Mouse (Mus musculus) heart, postnatal 36 days (tissue): ENCODE results near the gene L3mbtl1. TPM values are rescaled to one million over a fixed set of nuclear protein-coding genes. Genes with fewer than 3 reads are reported as not detected.

Experiments
- DNase-seq, 2 experiments: peaks; one replicate each; pipeline ENCODE4 v3.0.0; 2021 to 2022
- intact Hi-C: fragments of 180-260 bp; cut with DNase I; formaldehyde crosslinking; loops from one replicate; pipeline ENCODE4 v1.15.1; 2025
- total RNA-seq, 2 experiments: library from RNA; stranded (reverse); gene quantifications; 2 replicates each; pipeline ENCODE4 v1.2.3; 2021

L3mbtl1 gene
- total RNA-seq, 2 experiments from 2014 or later = not detected

DNA sequence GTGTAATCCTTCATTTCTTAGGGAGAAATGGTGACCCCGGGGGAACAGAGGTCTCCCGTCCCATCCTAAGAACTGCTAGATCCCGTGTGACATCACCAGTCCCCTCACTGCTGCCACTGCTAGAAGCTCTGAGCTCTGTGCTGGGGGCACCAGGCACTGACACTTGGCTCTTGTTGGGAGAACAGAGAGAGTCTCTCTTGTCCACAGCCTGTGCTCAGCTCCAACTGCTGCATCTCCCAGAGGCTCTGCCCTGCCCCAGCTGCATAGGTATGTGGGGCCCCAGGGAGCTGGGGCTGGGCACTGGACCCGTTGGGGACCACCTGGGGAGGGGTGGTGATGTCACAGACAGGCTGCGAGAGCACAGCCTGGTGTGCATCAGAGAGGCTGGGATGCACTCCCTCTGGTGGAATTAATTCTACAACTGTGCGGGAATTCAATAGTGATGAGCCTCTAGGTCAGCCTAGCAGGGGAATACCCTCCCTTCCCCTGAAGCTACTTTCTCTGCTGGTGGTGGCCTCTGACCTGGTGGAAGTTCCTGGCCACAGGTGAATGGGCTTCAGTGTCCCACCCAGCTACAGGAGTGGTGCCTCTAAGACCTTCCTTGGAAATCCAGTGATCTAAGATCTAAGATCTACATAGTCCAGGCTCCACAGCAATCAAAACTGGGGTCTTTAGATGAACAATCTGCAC, 48.3 kb downstream of the L3mbtl1 start:
- no peak for DNase-seq
- intact Hi-C loops = no loop called here

DNA sequence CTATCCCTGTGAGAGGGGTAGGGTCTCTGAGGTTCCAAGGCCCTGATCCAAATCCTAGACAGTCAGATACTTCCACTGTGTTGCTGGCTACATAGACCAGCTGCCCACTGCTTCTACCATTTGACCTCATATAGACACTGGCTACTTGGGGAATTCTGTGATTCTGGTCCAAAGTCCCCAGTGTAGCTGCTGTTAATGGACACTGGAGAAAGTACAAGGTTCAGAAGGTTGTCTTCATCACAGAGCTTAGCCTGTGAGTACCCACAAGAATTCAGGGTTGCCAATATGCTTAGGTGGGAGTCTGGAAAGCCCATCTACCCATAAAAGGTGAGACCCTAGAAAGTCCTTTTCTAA, 48.8 kb downstream of the L3mbtl1 start:
- intact Hi-C loops = no loop called here
- no peak for DNase-seq

DNA sequence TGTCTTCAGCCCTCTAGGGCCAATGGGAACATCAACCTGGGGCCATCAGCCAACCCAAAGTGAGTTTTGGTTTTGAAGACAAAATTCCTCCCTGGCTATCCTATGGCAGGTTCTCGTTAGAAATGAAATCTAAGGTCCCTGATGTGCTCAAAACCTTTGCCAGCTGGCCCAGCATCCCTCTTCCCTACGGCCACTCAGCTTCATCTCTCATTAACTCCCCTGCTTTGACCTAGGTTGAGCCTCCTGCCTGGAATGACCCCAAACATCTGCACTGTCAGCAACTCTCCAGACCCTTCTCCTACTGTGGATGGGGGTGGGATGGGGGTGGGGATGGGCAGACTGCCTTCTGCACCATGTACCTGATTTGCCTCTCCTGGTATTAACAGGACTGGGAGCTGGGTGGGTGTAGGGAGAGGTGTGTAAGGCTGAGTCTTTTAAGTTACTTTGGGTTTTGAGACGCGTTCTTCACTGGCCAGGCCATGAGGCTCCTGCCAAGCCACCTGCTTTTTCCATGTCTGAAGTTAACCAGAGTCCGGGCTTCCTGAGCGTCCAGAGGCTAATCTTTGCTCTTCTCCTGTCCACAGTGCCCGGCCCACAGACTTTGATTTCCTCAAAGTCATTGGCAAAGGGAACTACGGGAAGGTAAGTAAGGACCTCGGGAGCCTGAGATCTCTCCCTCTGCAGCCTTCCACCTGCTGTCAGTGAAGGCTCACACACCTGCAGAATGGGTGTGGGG, 50.8 kb downstream of the L3mbtl1 start:
- intact Hi-C loops = no loop called here
- DNase-seq = no peak

DNA sequence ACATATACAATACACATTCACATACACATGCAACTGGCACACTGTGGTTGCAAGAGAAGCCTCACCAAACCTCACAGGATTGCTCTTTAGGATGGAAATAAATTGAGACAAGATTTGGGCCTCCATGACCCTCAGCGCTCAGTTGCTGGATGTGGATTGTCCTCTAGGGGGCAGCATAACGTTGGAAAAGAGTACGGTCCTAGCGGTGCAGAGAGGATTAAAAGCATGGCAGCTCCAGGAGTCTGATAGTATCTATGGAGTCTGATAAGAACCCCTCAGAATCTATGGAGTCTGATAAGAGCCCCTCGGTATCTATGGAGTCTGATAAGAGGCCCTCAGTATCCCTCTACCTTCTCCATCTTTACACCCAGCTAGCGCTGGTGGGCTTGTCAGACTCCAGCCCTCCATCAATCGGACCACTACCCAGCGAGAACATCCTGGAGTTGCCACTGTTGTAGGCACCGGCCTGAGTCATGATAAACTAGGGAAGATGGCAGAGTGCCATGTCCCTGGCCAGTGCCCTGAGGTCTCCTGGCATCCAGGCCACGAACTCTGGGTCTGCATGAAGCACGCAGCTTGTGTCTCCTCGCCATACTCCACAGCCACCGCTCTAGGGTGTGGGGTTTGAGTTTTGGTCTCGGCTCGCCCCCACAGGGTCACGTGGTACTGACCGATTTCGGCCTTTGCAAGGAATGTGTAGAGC, 55.4 kb downstream of the L3mbtl1 start:
- intact Hi-C loops = loop anchor here (1.0 to 5.0 kb wide), 3 partner anchors 30 to 334 kb away; no protein-coding TSS in a partner anchor
- DNase-seq = peak; percentile 63 to 70

DNA sequence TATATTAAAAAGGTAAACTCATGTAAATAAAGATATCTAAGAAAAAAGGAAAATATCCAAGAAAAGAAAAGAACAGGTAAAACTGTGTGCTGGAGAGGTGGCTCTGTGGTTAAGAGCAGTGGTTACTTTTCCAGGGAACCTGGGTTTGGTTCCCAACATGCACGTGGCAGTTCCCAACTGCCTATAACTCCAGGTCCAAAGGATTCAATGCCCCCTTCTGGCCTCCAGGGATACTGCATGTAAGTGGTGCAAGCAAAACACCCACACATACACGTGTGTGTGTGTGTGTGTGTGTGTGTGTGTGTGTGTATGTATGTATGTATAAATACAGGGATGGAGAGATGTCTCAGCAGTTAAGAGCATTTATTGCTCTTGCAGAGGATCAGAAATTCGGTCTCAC, 56.5 kb downstream of the L3mbtl1 start:
- peak; percentile 31 to 43 for DNase-seq
- intact Hi-C loops = loop anchor here (1.0 to 5.0 kb wide), 2 partner anchors 77 to 333 kb away; no protein-coding TSS in a partner anchor

DNA sequence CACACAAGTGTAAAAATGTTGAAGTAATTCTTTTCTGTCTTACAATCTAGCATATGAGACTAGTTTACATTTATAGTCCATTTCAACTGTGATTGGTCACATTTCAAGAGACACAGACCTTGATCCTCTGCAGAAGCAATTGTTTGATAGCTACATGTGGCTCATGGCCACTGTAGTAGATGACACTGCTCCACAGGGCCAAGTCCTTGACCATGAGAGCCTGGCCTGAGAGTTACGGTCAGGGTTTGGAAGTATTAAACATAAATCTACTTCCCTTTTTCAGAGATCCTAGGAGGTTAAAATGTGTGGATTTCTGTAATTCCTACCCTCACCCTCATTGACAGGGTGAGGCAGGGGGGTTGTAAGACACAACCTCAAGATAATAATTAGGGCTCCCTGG, 57.8 kb downstream of the L3mbtl1 start:
- intact Hi-C loops = no loop called here
- no peak for DNase-seq

DNA sequence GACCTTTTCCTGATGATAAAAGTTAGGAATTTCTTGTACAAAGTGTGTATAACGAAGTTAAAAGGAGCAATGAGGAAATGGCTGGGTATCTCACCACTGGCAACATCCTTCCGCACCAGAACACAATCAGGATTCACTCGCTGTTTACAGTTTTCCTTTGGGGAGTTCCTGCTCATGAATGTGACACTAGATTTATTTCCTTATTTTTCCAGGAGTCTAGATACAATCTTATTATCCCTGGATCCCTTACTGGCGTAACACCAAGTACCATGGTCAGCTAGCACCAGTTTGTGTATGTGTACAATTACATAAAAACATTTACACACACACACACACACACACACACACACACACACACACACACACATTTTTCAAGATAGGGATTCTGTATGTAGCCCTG, 64.0 kb downstream of the L3mbtl1 start:
- DNase-seq = no peak
- intact Hi-C loops = no loop called here

DNA sequence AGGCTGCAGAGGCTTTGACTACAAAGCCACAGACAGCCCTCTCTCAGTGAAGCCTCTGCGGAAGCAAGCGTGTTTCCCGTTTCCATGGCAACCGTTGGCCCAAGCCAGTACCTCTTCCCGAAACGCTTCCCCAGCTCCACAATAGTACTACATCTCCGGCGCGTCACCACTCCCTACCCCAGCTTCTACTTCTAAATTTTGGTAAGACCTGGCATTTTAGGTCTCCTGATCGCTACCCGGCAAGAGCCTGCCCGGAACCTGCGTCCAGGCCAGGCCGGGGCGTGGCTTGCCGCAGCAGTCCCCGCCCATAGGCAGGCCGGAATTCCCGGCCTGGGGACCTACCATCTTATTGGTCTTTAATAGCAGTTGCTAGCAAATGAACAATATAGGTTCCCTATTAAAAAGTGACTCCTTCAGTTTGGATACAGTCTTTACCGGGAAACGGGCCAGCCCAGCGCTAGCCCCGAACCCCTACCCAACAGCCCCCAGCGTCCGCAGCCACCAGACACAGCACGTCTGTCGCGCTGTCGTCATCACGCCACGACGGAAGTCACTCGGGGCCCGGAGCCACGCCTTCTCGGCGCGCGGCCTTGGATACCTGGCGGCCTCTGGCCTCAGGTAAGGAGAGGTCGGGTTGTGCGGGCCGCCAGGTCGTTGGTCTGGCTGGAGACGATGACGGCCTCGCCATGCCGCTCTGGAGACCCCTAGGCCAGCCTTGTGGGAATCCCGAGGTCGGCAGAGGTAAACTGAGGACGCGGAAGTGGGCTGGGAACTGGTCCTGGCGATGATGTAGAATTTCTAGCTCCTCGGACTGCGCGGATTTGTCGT, 73.9 kb downstream of the L3mbtl1 start, which contains the start of gene Ift52:
Ift52 (plus strand) TSS at position 439 of the 828 bp plus-strand sequence.
- peak; percentile 94 to 95 for DNase-seq

More for the DNA sequence above, 73.9 kb downstream of the L3mbtl1 start, which contains the start of gene Ift52:
- intact Hi-C loops = loop anchor here (2.0 kb wide), 1 partner anchor 86 kb away; the partner anchor contains the start of gene Srsf6

Other genes with a start within 250 kb of the L3mbtl1 start
- gene Srsf6, start 11.9 kb upstream of the L3mbtl1 start, total RNA-seq = 10 to 100 TPM; 61.0 to 63.7 TPM
- not detected for gene Sgk2, start 43.9 kb downstream of the L3mbtl1 start, total RNA-seq
- gene Ift52, start 73.9 kb downstream of the L3mbtl1 start, total RNA-seq = 10 to 100 TPM; 21.0 to 22.2 TPM
- gene Mybl2, start 111.2 kb downstream of the L3mbtl1 start, total RNA-seq = under 1 TPM; 0.16 to 0.89 TPM
- gene Gtsf1l, start 144.4 kb downstream of the L3mbtl1 start, total RNA-seq = not detected